Mouse (Mus musculus): ENCODE measurements at regions not wholly inside any gene's neighbourhood (a gene's known extent, or its start where the extent isn't known, plus 50 kb on each side); places are given as distances from the start of the nearest gene placed in this dataset.

DNA sequence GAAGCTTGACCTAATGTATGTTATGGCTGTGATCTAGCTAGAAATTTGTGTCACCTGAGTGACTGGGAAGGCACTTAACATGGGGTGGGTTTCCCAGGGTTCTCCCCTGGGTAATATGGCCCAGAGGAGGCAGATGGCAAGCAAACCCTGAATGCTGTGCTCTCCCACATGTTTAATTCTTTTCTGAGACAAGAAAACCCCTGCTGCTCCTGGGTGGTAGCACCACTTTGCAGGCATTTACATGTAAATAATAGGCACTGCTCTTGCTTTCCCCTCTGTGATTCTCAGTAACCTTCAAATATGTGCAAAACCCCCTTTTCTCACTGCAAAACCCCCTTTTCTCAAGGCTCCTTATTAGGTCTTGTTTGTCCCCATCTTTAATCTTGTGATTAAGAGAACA lies 221.1 kb downstream of the 4933402N22Rik start:
- TF ChIP-seq CTCF (IDR thresholded peaks at IDR 0.05; ENCODE audit: extremely low read depth, insufficient read depth, low read length) (no peak), POLR2A (IDR thresholded peaks at IDR 0.05; ENCODE audit: extremely low read depth, insufficient read depth, low read length) (no peak)
